Mouse (Mus musculus) kidney, adult 2 months (tissue): ENCODE results near the gene Bicra.

Source experiments
- CTCF ChIP-seq: fragments of 200-500 bp; conservative IDR thresholded peaks from 2 replicates; pipeline ENCODE4 v1.5.1; 2011; ENCODE audit warnings: low read depth, mild to moderate bottlenecking, control low read depth, low read length, moderate library complexity, mixed read lengths; ENCODE audit not compliant: insufficient read depth, insufficient read length
- POLR2A ChIP-seq: fragments of 200-500 bp; IDR thresholded peaks from one replicate; pipeline ENCODE4 v1.6.1; 2011; ENCODE audit warnings: low read depth, low read length, control low read depth

DNA sequence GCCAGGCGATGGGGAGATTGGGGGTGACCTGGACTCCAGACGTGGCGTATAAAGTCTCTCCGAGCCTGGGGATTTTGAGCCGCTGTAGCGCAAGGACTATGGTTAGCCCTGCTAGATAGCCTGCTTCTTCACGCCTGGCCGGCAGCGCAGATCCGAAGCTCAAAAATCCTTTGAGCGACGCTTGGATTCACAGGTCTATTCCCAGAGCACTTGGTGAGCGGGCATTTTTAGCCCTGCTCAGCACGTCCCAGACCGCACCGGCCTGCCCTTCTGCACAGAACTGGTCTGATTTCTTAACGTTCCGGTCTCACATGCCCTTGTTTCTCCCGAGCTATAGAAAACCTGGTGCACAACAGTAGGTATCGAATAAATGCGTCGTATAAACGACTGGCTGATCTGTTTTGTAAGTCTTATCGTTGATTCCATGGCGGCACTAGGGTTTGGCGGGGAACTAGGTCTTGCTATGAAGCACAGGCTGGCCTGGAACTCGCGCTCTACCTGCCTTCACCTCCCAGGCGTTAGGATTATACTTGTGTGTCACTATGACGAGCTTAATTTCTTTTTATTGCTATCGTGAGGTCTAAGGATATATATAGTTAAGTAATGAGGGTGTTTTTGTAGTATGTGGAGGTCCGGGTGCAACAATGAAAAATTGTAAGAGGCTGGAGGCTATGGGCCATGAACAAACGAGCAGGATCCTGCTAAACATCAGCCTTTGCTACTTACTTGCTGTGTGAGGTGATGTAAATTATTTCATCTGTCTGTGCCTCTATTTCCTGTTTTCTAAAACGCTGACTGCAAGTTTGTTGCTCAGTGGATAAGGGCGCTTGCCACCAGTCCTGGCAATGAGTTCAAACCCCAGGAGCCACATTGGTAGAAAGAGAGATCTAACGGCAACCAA, 1.2 kb upstream of the Bicra start:
- no peak for TF ChIP-seq POLR2A
- no peak for TF ChIP-seq CTCF
